Mouse (Mus musculus) hematopoietic stem cell, adult 5-6 weeks (primary cell): ENCODE measurements at regions not wholly inside any gene's neighbourhood (a gene's known extent, or its start where the extent isn't known, plus 50 kb on each side); places are given as distances from the start of the nearest gene placed in this dataset.

ENCODE experiments used
- ATAC-seq, 2 experiments: fragments of 125-278 bp in 1 of 2; replicated peaks in 1 of 2; 2 replicates each; pipeline ENCODE4 v1.8.0; 2016 to 2017; ENCODE audit warnings: inconsistent platforms in 2 of 2, mild to moderate bottlenecking in 2 of 2, moderate number of reproducible peaks in 2 of 2, low read depth in 1 of 2, moderate TSS enrichment in 1 of 2; ENCODE audit not compliant: low FRiP score in 2 of 2, poor library complexity in 2 of 2, severe bottlenecking in 2 of 2, insufficient read depth in 1 of 2, low TSS enrichment in 1 of 2

DNA sequence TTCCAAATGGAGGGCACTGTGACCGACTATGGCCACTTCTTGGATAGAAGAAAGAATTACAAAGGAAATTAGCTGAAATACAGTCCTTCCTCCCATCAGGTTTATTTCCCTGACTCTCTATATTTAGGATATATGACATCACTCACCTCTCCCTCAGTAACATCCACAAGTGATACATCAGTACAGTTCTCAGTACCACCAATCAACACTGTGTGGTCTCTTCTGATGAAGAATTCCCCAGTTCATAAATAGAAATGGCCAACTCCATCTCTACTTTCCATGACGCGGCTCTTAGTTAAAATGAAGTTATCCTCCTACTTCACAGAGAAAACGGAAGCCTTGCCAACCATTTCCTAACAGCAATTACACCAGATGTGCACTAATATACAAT is 208.3 kb upstream of the Dio2 start:
- ATAC-seq = no peak

GRCm38 (mm10) chr12:90945743-90946527 is 207.7 kb upstream of the Dio2 start:
- ATAC-seq = no peak

DNA sequence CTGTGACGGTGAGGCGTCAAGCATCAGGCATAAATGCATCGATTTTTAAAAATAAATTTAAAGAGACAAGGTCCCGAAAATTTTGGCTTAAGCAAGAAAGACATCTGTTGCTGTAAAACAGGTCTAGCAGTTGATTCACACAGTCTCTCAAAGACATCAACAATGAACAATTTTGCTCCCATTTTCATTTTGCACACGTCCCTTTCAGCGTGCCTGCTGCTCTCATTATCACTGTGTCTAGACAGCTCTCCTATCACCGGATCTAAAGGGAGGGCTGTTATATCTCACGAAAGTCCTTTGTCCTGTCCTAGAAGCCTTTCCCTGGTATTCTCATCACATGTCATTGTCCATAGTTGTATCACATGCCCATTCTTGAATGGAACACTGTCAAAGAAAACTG is 194.4 kb upstream of the Dio2 start:
- ATAC-seq = no peak

GRCm38 (mm10) chr12:90932201-90932600 is 194.0 kb upstream of the Dio2 start:
- ATAC-seq = no peak

DNA sequence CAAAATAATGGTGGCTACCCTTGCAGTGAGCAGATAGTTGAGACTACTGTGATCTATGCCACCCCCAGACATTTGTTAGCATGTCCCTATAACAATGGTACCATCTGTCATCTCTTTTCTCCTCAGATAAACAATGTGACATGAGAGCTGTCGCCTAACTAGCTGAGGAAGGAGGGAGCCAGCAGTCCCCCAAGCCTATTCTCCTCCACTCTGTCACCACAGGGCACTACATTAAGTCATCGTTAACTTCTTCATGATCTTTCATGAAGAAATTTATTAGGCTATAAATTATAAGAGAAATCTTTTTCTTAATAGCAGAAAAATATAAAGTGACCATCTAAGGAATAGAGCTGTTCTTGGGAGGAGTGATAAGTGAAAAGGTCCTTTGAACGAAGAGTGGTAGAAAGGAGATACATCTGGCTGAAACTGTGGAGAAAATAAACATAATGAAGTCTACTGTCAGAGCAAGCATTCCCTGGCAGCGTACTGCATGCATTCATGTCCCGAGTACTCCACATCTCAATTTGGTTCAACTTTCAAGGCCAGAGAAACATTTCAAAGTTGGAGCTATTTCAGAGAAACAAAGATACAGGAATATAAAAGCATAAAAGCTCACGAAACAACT is 192.0 kb upstream of the Dio2 start:
- ATAC-seq = no peak

GRCm38 (mm10) chr12:90923603-90924002 is 185.4 kb upstream of the Dio2 start:
- no peak for ATAC-seq

DNA sequence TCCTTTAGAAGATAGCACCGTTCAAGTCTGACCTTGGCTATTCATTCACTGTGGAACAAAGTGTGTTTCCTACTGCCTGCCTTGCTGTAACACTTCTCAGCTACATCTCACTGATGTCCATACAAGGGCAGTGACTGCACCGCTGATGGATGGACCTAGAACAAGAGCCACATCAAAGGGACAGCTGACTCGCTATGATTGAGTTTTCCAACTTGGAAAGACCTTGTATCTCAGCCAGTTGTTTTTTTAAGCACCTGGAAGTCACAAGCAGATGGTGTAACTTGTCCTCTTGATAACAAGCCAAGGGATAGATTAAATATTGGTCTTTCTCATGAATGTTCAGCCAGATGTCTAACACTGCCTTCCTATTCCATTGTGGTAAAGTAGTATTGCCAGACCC is 184.9 kb upstream of the Dio2 start:
- no peak for ATAC-seq

GRCm38 (mm10) chr12:90921227-90921626 is 183.0 kb upstream of the Dio2 start:
- ATAC-seq = no peak

DNA sequence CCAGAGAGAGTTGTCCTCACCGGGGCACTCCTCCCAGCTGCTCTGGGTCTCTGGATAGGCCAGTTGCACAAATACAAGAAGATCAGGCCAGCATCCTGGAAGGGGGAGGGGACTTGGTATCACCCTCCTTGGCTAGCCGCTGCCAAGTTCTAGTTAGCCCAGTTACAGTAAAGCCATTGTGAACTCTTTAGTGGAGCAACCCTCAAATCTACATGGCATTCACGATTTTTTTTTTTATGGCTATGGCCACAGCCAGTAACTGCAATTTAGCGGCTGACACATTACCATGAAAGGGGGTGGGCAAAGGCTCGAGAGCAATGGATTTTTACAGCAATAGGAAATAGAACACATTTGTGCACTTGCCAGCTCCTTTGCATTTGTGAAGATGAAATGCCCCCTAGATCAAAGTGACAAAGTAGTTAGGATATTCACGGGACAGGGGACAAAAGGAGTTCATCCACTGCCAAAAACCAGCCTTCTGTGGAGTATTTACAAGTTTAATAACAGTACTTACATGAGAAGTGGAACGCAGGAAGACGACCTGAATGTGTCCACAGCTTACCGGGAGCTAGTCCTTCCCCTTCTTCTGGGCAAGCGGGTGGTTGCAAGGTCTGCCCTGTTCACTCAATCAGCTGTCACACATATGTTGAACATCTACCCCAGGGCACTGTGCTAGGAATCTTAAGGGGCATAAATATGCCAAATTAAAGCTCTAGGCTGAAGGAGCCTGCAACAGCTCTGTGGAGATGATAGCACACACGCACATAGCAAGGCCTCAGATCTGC is 177.9 kb upstream of the Dio2 start:
- ATAC-seq = no peak

DNA sequence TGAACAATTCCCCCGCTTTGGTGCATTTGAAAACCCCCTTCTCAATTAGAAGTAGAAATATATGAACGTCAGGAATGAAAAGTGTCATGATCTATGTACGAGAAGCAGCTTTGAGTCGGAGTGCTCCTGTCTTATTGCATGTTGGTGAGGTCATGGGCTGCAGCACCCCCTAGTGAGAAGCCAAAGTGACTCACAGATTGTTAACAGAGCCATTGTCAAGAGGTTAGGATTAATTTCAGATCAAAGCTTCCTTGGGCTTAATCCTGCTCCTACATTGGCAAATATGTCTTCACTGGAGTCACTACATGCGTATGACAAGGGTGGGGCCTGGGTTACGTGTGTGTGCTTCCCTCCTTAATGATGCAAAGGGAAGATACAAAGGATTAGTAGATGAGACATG is 165.8 kb upstream of the Dio2 start:
- peak; percentile 69 to 76; a peak in 3 of 4 replicates for ATAC-seq

- ATAC-seq = peak; percentile 42 to 55; a peak in 3 of 4 replicates
Measured at GRCm38 (mm10) chr12:90893655-90894370, 155.6 kb upstream of the Dio2 start.

- ATAC-seq = no peak
Measured at GRCm38 (mm10) chr12:90876230-90877005, 138.2 kb upstream of the Dio2 start.

- no peak for ATAC-seq
Measured at GRCm38 (mm10) chr12:90874840-90875239, 136.6 kb upstream of the Dio2 start.

DNA sequence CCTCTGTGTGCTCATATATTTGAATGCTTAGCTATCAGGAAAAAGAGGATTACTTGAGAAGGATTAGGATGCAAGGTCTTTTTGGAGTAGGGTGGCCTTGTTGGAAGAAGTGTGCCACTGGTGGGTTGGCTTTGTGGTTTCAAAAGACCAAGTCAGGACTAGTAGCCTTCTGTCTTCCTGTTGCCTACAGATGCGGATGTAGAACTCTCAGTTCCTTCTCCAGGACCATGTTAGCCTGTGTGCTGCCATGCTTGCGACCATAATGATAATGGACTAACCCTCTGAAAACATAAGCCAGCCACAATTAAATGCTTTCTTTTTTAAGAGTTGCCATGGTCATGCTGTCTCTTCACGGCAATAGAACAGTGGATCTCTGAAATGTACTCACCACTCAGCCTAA is 135.7 kb upstream of the Dio2 start:
- ATAC-seq = no peak

DNA sequence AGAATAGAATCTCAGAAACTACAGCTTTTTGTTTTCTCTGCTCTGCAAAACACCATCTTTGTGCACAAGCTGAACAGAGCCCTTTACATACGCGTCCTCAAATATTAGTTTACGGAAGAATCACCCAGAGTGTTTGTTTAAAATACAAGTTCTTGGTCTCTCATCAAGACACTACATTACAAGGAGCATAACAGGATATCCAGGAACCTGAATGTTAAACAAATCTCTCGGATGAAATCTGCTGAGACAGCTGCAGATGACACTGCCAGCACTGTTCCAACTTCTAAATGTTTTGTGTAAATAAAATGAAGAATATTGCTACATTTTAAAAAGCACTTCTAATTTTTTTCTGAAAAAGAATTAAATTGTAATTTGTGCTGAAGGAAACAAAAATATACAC is 128.4 kb upstream of the Dio2 start:
- ATAC-seq = no peak

- ATAC-seq = no peak
Measured at GRCm38 (mm10) chr12:90862632-90863031, 124.4 kb upstream of the Dio2 start.

GRCm38 (mm10) chr12:90857746-90858145 is 119.5 kb upstream of the Dio2 start:
- ATAC-seq = no peak
